Mouse (Mus musculus) liver, embryonic 14.5 days (tissue): ENCODE data around the gene St6galnac3. TPM values are rescaled to one million over a fixed set of nuclear protein-coding genes. Genes with fewer than 3 reads are reported as not detected.

Source experiments
- ATAC-seq: fragments of 200-750 bp; cut with Nextera tagmentation; 2 replicates; pipeline ENCODE4 v1.8.0; 2017; ENCODE audit warnings: moderate number of reproducible peaks, mild to moderate bottlenecking, moderate library complexity; ENCODE audit not compliant: insufficient read depth
- DNase-seq, 3 experiments: peaks; one replicate each; pipeline ENCODE4 v3.0.0-alpha.2; 2012 to 2013; ENCODE audit warnings: low read depth in 3 of 3, low spot score in 3 of 3
- H3K27ac ChIP-seq: fragments of 300-500 bp; sonication (generic); 2 replicates; pipeline ENCODE4 v1.5.1; 2014; ENCODE audit warnings: moderate library complexity, mild to moderate bottlenecking, control low read depth, inconsistent platforms
- H3K27me3 ChIP-seq: fragments of 300-500 bp; sonication (generic); 2 replicates; pipeline ENCODE4 v1.6.1; 2014; ENCODE audit warnings: mild to moderate bottlenecking, low read length, moderate library complexity; ENCODE audit not compliant: control insufficient read depth, insufficient read depth
- H3K36me3 ChIP-seq: fragments of 300-500 bp; sonication (generic); replicated peaks from 2 replicates; pipeline ENCODE4 v1.6.1; 2014; ENCODE audit warnings: low read depth; ENCODE audit not compliant: control insufficient read depth, insufficient read depth
- H3K4me1 ChIP-seq, 2 experiments: fragments of 200-500 bp in 1 of 2; fragments of 300-500 bp in 1 of 2; sonication (generic) in 1 of 2; replicated peaks; 2 replicates each; pipeline ENCODE4 v1.6.1; 2012 to 2014; ENCODE audit warnings: antibody characterized with exemption in 1 of 2, inconsistent platforms in 1 of 2, low read length in 1 of 2; ENCODE audit not compliant: control insufficient read depth in 2 of 2, insufficient read depth in 2 of 2
- H3K4me2 ChIP-seq: fragments of 300-500 bp; sonication (generic); 2 replicates; pipeline ENCODE4 v1.6.1; 2014; ENCODE audit warnings: low read depth, mild to moderate bottlenecking, control low read depth, moderate library complexity
- H3K4me3 ChIP-seq, 2 experiments: fragments of 200-500 bp in 1 of 2; fragments of 300-500 bp in 1 of 2; sonication (generic) in 1 of 2; 2 replicates each; pipeline ENCODE4 v1.5.1; 2012 to 2014; ENCODE audit warnings: low read depth in 2 of 2, low read length in 2 of 2, mild to moderate bottlenecking in 2 of 2, control low read depth in 1 of 2, inconsistent platforms in 1 of 2, moderate library complexity in 1 of 2; ENCODE audit not compliant: insufficient read depth in 1 of 2
- H3K9ac ChIP-seq: fragments of 300-500 bp; sonication (generic); replicated peaks from 2 replicates; pipeline ENCODE4 v1.6.1; 2014; ENCODE audit warnings: mild to moderate bottlenecking, control low read depth, moderate library complexity
- H3K9me3 ChIP-seq: fragments of 300-500 bp; sonication (generic); 2 replicates; pipeline ENCODE4 v1.6.1; 2016; ENCODE audit warnings: low read length, mixed read lengths; ENCODE audit not compliant: control insufficient read depth
- CTCF ChIP-seq: IDR thresholded peaks from 2 replicates; pipeline ENCODE4 v1.5.1; 2016; ENCODE audit warnings: antibody characterized with exemption, low read depth, control low read depth
- EP300 ChIP-seq: IDR thresholded peaks from 2 replicates; pipeline ENCODE4 v1.6.1; 2016; ENCODE audit warnings: antibody characterized with exemption, low read depth
- WGBS: fragments of 180-500 bp; shearing (Covaris S2); extraction: QIAGEN DNeasy Blood & Tissue Kit; methylation state at CpG from one replicate; pipeline ENCODE4 v1.1.7; 2014; ENCODE audit not compliant: insufficient replicate concordance; 5-methylcytosine and 5-hydroxymethylcytosine counted together
- polyA plus RNA-seq, 2 experiments: library from polyadenylated mRNA; depleted of rRNA in 1 of 2; stranded (reverse) in 1 of 2; unstranded in 1 of 2; fragments of >200 nt; fragmentation: Nextera tagmentation in 1 of 2; extraction: Ambion mirVana in 1 of 2; gene quantifications; 2 replicates each; pipeline versions ENCODE4 v1.2.1 to v1.2.3; 2012 to 2014

The St6galnac3 gene
- polyA plus RNA-seq, 2 experiments, result 2.9 to 5.7 TPM

DNA sequence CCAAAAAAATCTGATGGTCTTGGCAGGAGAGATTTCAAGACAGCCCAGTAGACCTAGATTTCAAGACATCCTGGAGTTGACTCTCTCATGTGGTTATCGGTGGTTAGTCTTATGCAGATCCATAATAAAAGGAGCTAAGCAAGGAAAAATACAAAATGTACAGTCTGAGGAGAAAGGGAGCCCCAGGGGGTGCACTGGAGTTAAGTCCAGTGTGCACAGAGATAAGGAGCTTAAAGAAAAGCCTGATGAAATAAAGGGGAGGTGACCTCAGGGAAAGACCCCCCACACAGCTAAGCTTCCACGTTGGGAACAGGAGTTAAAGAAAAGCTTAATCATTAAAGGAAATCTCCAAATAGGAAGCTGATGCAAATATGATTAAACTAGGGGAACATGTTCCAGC lies 147.7 kb downstream of the St6galnac3 start:
- DNase-seq, result no peak
- Histone ChIP-seq H3K4me2 (no peak overlapping the region), H3K4me1 (peaks cover 0 to 2% of the 10 kb centered on the region in 2 experiments; a peak in 2 of 4 replicates), H3K9ac (no peak overlapping the region), H3K9me3 (no peaks in the 10 kb centered on the region), H3K27me3 (no peaks in the 10 kb centered on the region), H3K4me3 (no peak overlapping the region), H3K27ac (no peak overlapping the region), H3K36me3 (no peaks in the 10 kb centered on the region)
- no peak for TF ChIP-seq EP300
- no peak for TF ChIP-seq CTCF
- 66% methylated on average over 2 of the region's 2 CpGs for WGBS
- no peak for ATAC-seq

DNA sequence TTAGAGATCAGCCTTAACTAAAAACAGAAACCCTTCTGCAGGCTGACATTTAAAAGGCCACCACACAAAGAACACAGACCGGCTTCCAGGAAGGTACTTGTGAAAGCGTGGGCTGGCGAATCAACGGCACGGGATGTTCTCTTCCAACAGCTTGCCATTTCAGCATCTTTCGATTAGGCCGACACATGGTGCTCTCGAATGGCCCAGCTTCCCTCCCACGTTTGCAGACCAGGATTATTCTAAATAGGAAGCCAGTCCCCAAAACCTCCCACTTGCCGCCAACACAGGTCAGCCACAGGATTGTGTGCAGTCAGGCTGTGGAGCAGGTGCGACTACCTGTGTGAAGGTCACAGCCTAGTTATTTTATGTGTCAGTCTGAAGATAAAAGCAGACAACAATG lies 153.8 kb downstream of the St6galnac3 start:
- H3K36me3 ChIP-seq, result no peaks in the 10 kb centered on the region
- H3K27ac ChIP-seq, result no peak overlapping the region
- no peak overlapping the region for H3K4me3 ChIP-seq
- H3K9ac ChIP-seq, result no peak overlapping the region
- TF ChIP-seq CTCF, result no peak
- TF ChIP-seq EP300, result no peak
- 77% methylated on average over 11 of the region's 11 CpGs for WGBS
- no peak for ATAC-seq
- H3K27me3 ChIP-seq, result no peaks in the 10 kb centered on the region
- DNase-seq, result no peak
- no peak overlapping the region for H3K4me2 ChIP-seq
- 0 out of 4 replicates have a peak, but pooled peaks cover 0 to 2% of the 10 kb centered on the region in 2 experiments for H3K4me1 ChIP-seq
- H3K9me3 ChIP-seq, result no peaks in the 10 kb centered on the region

DNA sequence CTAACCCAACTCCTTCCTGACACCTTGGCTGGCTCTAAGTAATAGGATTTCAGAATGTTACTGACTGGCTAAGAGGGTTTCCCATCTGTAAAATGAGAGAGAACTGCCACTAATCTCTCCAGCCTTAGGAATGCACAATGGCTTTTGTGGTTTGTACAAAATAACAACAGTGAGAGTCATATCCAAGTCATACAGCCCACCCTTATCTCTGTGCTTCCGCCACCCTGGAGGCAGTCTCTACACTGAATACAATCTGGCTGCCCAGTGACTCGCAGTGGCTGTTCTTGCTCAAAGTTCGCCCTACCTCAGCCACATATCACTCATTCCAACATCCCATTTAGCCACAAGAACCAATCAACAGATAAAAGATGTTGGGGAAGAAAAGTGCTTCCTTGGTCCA lies 156.2 kb downstream of the St6galnac3 start:
- ATAC-seq (no peak), DNase-seq (no peak)
- 13% methylated on average over 3 of the region's 3 CpGs for WGBS
- no peak overlapping the region for H3K9ac ChIP-seq
- H3K4me1 ChIP-seq, result 0 out of 4 replicates have a peak, but pooled peaks cover 0 to 2% of the 10 kb centered on the region in 2 experiments
- no peaks in the 10 kb centered on the region for H3K9me3 ChIP-seq
- no peak overlapping the region for H3K27ac ChIP-seq
- no peak for TF ChIP-seq CTCF
- TF ChIP-seq EP300, result no peak
- no peaks in the 10 kb centered on the region for H3K36me3 ChIP-seq
- H3K27me3 ChIP-seq, result no peaks in the 10 kb centered on the region
- H3K4me2 ChIP-seq, result no peak overlapping the region
- no peak overlapping the region for H3K4me3 ChIP-seq

DNA sequence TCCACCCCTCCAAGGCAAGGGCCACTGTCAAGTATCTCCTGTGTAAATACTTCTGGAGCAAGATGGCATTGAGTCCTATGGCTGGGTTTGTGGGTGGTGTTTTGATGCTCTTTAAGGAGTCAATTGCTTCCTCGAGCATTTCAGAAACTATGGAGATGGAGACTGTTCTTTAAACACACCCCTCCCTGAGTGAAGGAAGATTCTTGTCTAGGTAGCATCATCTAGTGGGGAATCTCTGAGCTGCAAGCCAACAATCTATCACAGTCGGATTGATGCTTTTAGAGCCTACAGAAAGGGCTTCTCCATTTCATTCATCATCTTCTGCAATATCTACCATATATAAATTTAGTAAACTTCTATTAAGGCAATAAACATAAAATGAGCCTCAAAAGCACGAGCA lies 157.1 kb downstream of the St6galnac3 start:
- 0 out of 4 replicates have a peak, but pooled peaks cover 0 to 2% of the 10 kb centered on the region in 2 experiments for H3K4me1 ChIP-seq
- 43% methylated on average over 3 of the region's 3 CpGs for WGBS
- H3K9ac ChIP-seq, result no peak overlapping the region
- no peak overlapping the region for H3K4me3 ChIP-seq
- no peak overlapping the region for H3K4me2 ChIP-seq
- DNase-seq, result no peak
- no peaks in the 10 kb centered on the region for H3K27me3 ChIP-seq
- H3K27ac ChIP-seq, result no peak overlapping the region
- ATAC-seq, result no peak
- H3K9me3 ChIP-seq, result no peaks in the 10 kb centered on the region
- TF ChIP-seq EP300, result no peak
- no peak for TF ChIP-seq CTCF
- no peaks in the 10 kb centered on the region for H3K36me3 ChIP-seq

DNA sequence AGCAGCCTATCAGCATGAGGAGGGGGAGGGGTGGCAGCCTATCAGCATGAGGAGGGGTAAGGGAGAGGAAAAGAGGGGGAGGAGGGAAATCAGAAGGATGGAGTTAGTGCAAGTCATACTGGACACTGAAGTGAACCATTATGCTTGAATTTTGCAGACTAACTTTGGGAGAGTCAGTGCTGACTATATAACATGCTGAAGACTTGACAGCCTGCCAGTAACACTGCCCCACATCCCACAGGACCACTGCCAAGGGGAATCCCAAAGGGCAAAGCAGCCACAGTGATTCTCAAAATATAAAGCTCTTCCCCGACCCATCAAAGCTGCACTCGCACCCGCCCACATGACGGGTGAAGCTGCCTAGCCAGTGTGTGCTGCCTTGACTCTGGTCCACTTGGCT lies 157.5 kb downstream of the St6galnac3 start:
- Histone ChIP-seq H3K27me3 (no peaks in the 10 kb centered on the region), H3K36me3 (no peaks in the 10 kb centered on the region), H3K4me1 (0 out of 4 replicates have a peak, but pooled peaks cover 0 to 2% of the 10 kb centered on the region in 2 experiments), H3K4me2 (no peak overlapping the region), H3K27ac (no peak overlapping the region), H3K9me3 (no peaks in the 10 kb centered on the region), H3K9ac (no peak overlapping the region), H3K4me3 (no peak overlapping the region)
- DNase-seq, result no peak
- no peak for ATAC-seq
- TF ChIP-seq EP300 (no peak), CTCF (no peak)
- 69% methylated on average over 4 of the region's 4 CpGs for WGBS
